Mouse (Mus musculus) granulocyte monocyte progenitor cell, adult 5-6 weeks (primary cell): ENCODE measurements around the gene Dpep3. TPM values are rescaled to one million over a fixed set of nuclear protein-coding genes. Genes with fewer than 3 reads are reported as not detected.

Experiments used
- ATAC-seq: replicated peaks from 2 replicates; pipeline ENCODE4 v1.8.0; 2016; ENCODE audit warnings: mild to moderate bottlenecking, moderate TSS enrichment, inconsistent platforms; ENCODE audit not compliant: poor library complexity, severe bottlenecking
- total RNA-seq, 2 experiments: library from RNA; stranded (forward) in 1 of 2; stranded (reverse) in 1 of 2; fragments of 200-712, 200-1000 nt in 1 of 2; fragments of >200 nt in 1 of 2; fragmentation: Nextera tagmentation in 1 of 2; gene quantifications; 2 replicates each; pipeline ENCODE4 v1.2.3; 2014 to 2017

The Dpep3 gene
- total RNA-seq, 2 experiments from 2014 or later: not detected

- peak; percentile 97 for ATAC-seq
Measured at GRCm38 (mm10) chr8:105983406-105983805, 4.2 kb upstream of the Dpep3 start.

GRCm38 (mm10) chr8:105981146-105981545 lies 1.9 kb upstream of the Dpep3 start:
- ATAC-seq: no peak

- ATAC-seq: peak; percentile 76
Measured at GRCm38 (mm10) chr8:105975363-105975762, 3.9 kb downstream of the Dpep3 start.

GRCm38 (mm10) chr8:105971019-105971720 lies 8.1 kb downstream of the Dpep3 start:
- ATAC-seq: no peak

- ATAC-seq: no peak
Measured at GRCm38 (mm10) chr8:105969367-105969766, 9.9 kb downstream of the Dpep3 start.

- peak; percentile 11 for ATAC-seq
Measured at GRCm38 (mm10) chr8:105966692-105967311, 12.4 kb downstream of the Dpep3 start.

GRCm38 (mm10) chr8:105965905-105966341 lies 13.3 kb downstream of the Dpep3 start, which contains the start of gene Slc12a4:
TSS of gene Slc12a4 (minus strand) at chr8:105966097.
- peak; percentile 76 for ATAC-seq

GRCm38 (mm10) chr8:105965266-105965904 lies 13.8 kb downstream of the Dpep3 start:
- ATAC-seq: peak; percentile 75

GRCm38 (mm10) chr8:105964506-105965265 lies 14.5 kb downstream of the Dpep3 start:
- no peak for ATAC-seq

- no peak for ATAC-seq
Measured at GRCm38 (mm10) chr8:105961536-105961935, 17.7 kb downstream of the Dpep3 start.

GRCm38 (mm10) chr8:105961101-105961500 lies 18.1 kb downstream of the Dpep3 start:
- no peak for ATAC-seq

GRCm38 (mm10) chr8:105959350-105959749 lies 19.9 kb downstream of the Dpep3 start:
- ATAC-seq: no peak

- no peak for ATAC-seq
Measured at GRCm38 (mm10) chr8:105957813-105958212, 21.4 kb downstream of the Dpep3 start.

GRCm38 (mm10) chr8:105956556-105956955 lies 22.7 kb downstream of the Dpep3 start:
- no peak for ATAC-seq

- no peak for ATAC-seq
Measured at GRCm38 (mm10) chr8:105951057-105951659, 28.1 kb downstream of the Dpep3 start.

GRCm38 (mm10) chr8:105949350-105949749 lies 29.9 kb downstream of the Dpep3 start:
- no peak for ATAC-seq

GRCm38 (mm10) chr8:105943321-105943739 lies 35.9 kb downstream of the Dpep3 start, which contains the start of gene Lcat:
TSS of gene Lcat (minus strand) at chr8:105943382.
- ATAC-seq: no peak

- ATAC-seq: no peak
Measured at GRCm38 (mm10) chr8:105942542-105942941, 36.7 kb downstream of the Dpep3 start.

GRCm38 (mm10) chr8:105942026-105942425 lies 37.2 kb downstream of the Dpep3 start:
- no peak for ATAC-seq

GRCm38 (mm10) chr8:105938306-105938669 lies 40.9 kb downstream of the Dpep3 start, which contains the start of gene Psmb10:
TSS of gene Psmb10 (minus strand) at chr8:105938444.
- peak; percentile 31 for ATAC-seq
